Comparison of ENCODE assay signal across 14 mouse cellular contexts in genomic region chr14:33355276-33355675, GRCm38 (mm10).
"Had no signal": no experiment of that assay in that cellular context is flagged by ENCODE, and none has a peak within 500 bp of the region (broad histone marks: within the 10 kb centered on the region; RNA-seq: fewer than 3 reads in every experiment).

No protein-coding gene starts in this region.

- H3K4me2 ChIP-seq: limb, embryonic 13.5 days; liver, embryonic 15.5 days; lung, embryonic 14.5 days; neural tube, embryonic 15.5 days had no signal

- H3K9ac ChIP-seq: limb, embryonic 13.5 days; liver, embryonic 15.5 days; lung, embryonic 14.5 days; neural tube, embryonic 15.5 days had no signal

- H3K36me3 ChIP-seq: limb, embryonic 13.5 days; liver, embryonic 15.5 days; midbrain, embryonic 10.5 days; neural tube, embryonic 15.5 days had no signal

- H3K27ac ChIP-seq: layer of hippocampus, adult 2 months; limb, embryonic 13.5 days; liver, embryonic 15.5 days; midbrain, embryonic 10.5 days; neural tube, embryonic 15.5 days; stomach, postnatal 0 days had no signal

- H3K9me3 ChIP-seq: limb, embryonic 13.5 days; liver, embryonic 15.5 days; midbrain, embryonic 10.5 days; neural tube, embryonic 15.5 days had no signal

- H3K4me3 ChIP-seq: layer of hippocampus, adult 2 months; limb, embryonic 13.5 days; liver, embryonic 15.5 days; midbrain, embryonic 10.5 days; myocyte; neural tube, embryonic 15.5 days had no signal

- DNase-seq: kidney, postnatal 10 days; kidney, postnatal 4 days; left cerebral cortex, postnatal 4 days; lung, embryonic 14.5 days; midbrain, embryonic 14.5 days; right cerebral cortex, adult 18-20 months; thymus, postnatal 4 days had no signal
